Mouse (Mus musculus) olfactory bulb, adult 2 months (tissue): ENCODE data around the gene Gnptg. TPM values are rescaled to one million over a fixed set of nuclear protein-coding genes. Genes with fewer than 3 reads are reported as not detected.
A peak's percentile ranks its signal among the peaks of the same experiment; 100 is the strongest.

Experiments used
- H3K27ac ChIP-seq: fragments of 200-500 bp; 2 replicates; pipeline ENCODE4 v1.5.1; 2012; ENCODE audit warnings: low read depth, low read length; ENCODE audit not compliant: insufficient read depth
- H3K4me1 ChIP-seq: fragments of 200-500 bp; 2 replicates; pipeline ENCODE4 v1.6.1; 2012; ENCODE audit warnings: low read length; ENCODE audit not compliant: control insufficient read depth, insufficient read depth
- H3K4me3 ChIP-seq: fragments of 200-500 bp; 2 replicates; pipeline ENCODE4 v1.5.1; 2012; ENCODE audit warnings: mild to moderate bottlenecking, low read depth, low read length, moderate library complexity; ENCODE audit not compliant: insufficient read depth
- CTCF ChIP-seq: fragments of 200-500 bp; IDR thresholded peaks from 2 replicates; pipeline ENCODE4 v1.5.1; 2012; ENCODE audit warnings: low read depth, mild to moderate bottlenecking, low read length, moderate library complexity; ENCODE audit not compliant: insufficient read depth
- POLR2A ChIP-seq: fragments of 200-500 bp; IDR thresholded peaks from 2 replicates; pipeline ENCODE4 v1.6.1; 2012; ENCODE audit warnings: mild to moderate bottlenecking, low read depth, low read length, moderate library complexity; ENCODE audit not compliant: insufficient read depth
- WGBS: fragments of 180-500 bp; shearing (Covaris S2); methylation state at CpG from one replicate; pipeline ENCODE4 v1.1.7; 2018; 5-methylcytosine and 5-hydroxymethylcytosine counted together
- polyA plus RNA-seq: library from polyadenylated mRNA; stranded (reverse); fragments of >200 nt; gene quantifications from 2 replicates; pipeline ENCODE4 v1.2.4, GENCODE M21; 2012; ENCODE audit warnings: low replicate concordance; ENCODE audit not compliant: missing spikeins, insufficient read depth, insufficient read length

The Gnptg gene
- not detected in 2 replicates for polyA plus RNA-seq

DNA sequence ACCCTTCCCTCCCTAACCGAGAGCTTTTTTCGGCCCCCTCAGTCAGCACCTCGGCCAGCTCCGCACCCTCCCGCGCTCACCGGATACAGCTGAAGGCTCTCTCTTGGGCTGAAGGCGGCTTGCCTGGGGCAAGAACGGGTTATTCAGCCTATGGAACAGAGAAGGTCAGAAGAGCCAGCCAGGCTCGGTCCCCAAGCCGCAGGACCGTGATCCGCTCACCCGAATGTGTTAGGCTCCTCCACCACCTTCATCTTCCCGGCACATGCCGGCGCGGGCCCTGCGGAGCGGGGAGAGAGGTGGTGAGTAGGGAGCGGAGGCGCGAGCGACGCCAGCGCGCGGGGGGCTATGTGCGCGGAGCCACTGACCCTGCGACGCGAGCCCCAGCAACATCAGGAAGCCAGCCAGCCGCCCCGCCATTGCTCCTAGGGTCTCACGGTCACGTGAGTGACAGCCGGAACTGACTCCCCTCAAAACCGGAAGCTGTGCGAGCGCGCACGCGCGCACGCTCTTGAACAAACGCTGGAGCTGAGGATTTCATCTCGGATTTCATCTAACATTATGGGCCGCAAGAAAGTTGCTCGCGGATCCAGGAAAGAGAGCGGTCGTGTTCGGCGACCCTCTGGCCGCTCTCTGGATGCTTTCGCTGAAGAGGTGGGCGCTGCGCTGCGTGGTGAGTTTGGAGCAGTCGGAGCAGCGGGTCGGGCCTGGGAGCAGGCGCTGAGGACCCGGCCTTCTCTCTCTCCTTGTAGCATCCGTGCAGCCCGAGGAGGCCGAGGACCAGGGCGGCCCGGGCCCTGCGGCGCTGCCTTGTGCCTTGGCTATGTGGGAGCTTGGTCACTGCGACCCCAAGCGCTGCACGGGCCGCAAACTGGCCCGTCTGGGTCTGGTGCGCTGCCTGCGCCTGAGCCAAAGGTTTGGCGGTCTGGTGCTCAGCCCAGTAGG is at the start of gene Gnptg, which contains the start of gene Tsr3:
Gene Gnptg, minus strand, starts transcription at position 430 of the 942 bp plus-strand sequence.
Gene Tsr3, plus strand, starts transcription at position 476 of the 942 bp plus-strand sequence.
- Histone ChIP-seq H3K4me3 (peak within 1 kb of the TSS; percentile 76), H3K4me1 (peaks cover 8% of the 10 kb centered on the region), H3K27ac (peak within 1 kb of the TSS; percentile 47; the same call in 1 of the 2 replicates)
- no peak for TF ChIP-seq CTCF
- TF ChIP-seq POLR2A = peak; percentile 91
- under 1% methylated on average over 79 of the region's 80 CpGs for WGBS

DNA sequence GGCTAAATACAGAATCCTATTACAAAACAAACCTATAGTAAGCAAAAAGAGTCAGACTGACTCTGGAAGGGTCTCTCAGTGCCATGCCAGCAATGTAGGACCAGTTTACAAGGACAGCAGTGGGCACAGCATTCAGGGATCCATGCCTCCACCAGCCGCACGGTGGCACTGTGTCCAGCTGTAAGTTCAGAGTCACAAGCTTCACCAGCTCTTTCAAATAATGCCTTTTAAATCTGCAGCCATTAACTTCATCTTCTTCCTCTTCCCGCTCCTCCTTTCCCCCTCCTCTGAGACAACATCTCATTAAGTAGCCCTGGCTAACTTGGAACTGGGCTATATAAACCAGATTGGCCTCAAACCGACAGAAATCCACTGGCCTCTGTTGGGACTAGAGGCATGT is 48.9 kb upstream of the Gnptg start:
- 11% methylated on average over 4 of the region's 4 CpGs for WGBS
- Histone ChIP-seq H3K4me3 (no peak overlapping the region), H3K4me1 (no peaks in the 10 kb centered on the region), H3K27ac (no peak overlapping the region)
- TF ChIP-seq CTCF = no peak
- no peak for TF ChIP-seq POLR2A

GRCm38 (mm10) chr17:25285033-25285432 is 45.1 kb upstream of the Gnptg start:
- TF ChIP-seq POLR2A (no peak), CTCF (peak; percentile 36; the same call in 1 of the 2 replicates)
- Histone ChIP-seq H3K4me3 (no peak overlapping the region), H3K4me1 (no peaks in the 10 kb centered on the region), H3K27ac (no peak overlapping the region)
- 14% methylated on average over 3 of the region's 3 CpGs for WGBS

GRCm38 (mm10) chr17:25282133-25282532 is 42.2 kb upstream of the Gnptg start:
- WGBS = 46% methylated on average over 11 of the region's 11 CpGs
- Histone ChIP-seq H3K4me1 (no peaks in the 10 kb centered on the region), H3K27ac (no peak overlapping the region), H3K4me3 (no peak overlapping the region)
- no peak for TF ChIP-seq POLR2A
- TF ChIP-seq CTCF = no peak

DNA sequence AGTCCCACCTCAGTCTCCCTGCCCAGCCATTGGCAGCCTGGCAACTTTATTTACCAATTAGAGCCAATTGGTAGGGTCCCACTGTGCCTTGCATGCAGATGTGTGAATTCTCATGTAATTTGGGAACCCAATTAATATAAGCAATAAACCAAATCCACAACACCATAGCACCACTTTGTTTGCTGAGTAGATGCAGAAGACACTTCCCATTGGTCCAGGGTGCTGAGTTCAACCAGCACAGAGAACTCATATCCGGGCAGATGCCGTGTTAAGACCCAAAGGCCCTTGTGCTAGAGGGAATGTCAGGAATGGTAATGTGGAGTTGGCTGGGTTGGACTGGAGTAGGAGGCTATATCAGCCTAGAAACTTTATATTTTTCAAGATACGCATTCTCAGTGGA is 35.9 kb upstream of the Gnptg start:
- H3K4me3 ChIP-seq = no peak overlapping the region
- no peak overlapping the region for H3K27ac ChIP-seq
- peaks cover 8% of the 10 kb centered on the region for H3K4me1 ChIP-seq
- TF ChIP-seq CTCF (no peak), POLR2A (no peak)
- 96% methylated on average over 3 of the region's 3 CpGs for WGBS

DNA sequence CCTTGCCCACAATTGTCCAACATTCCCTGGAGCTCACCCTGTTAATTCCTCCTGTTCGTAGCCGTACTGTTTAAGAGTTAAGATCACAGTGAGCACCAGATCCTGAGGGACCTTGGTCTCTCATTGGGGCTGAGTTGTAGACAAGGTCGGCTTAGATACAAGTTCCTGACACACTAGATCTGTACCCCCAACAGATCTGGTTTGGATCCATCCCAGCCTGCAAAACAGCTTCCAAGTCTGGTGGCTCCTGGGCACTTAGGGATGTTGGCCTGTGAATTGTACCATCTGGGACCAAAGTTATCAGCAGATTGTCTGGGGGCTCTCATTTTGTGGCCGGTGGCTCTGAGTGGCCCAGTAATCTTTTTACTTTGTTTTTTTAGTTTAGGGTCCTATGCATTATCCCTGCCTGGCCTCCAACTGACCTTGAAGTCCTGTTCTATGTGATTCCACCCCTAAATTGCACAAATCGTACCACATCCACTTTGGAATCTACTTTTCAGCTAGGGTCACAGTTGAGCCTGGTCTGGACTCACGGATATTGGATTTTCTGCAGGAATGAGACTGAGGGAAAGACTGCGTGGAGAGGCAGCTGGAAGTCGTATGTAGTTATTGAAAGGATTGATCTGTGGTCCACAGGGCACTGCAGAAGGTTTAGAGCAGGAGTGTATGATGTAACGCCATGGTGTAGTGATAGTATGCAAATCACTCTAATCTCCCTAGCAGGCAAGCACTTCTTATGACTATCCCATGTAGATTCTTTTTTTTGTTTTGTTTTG is 34.8 kb upstream of the Gnptg start, which contains the start of gene Ube2i:
Gene Ube2i, minus strand, starts transcription at position 52 of the 776 bp plus-strand sequence.
- peaks cover 8% of the 10 kb centered on the region for H3K4me1 ChIP-seq
- H3K4me3 ChIP-seq = peak within 1 kb of the TSS; percentile 75
- no peak for TF ChIP-seq CTCF
- no peak for TF ChIP-seq POLR2A
- peak within 1 kb of the TSS; percentile 100 for H3K27ac ChIP-seq
- WGBS = 80% methylated on average over 9 of the region's 9 CpGs

DNA sequence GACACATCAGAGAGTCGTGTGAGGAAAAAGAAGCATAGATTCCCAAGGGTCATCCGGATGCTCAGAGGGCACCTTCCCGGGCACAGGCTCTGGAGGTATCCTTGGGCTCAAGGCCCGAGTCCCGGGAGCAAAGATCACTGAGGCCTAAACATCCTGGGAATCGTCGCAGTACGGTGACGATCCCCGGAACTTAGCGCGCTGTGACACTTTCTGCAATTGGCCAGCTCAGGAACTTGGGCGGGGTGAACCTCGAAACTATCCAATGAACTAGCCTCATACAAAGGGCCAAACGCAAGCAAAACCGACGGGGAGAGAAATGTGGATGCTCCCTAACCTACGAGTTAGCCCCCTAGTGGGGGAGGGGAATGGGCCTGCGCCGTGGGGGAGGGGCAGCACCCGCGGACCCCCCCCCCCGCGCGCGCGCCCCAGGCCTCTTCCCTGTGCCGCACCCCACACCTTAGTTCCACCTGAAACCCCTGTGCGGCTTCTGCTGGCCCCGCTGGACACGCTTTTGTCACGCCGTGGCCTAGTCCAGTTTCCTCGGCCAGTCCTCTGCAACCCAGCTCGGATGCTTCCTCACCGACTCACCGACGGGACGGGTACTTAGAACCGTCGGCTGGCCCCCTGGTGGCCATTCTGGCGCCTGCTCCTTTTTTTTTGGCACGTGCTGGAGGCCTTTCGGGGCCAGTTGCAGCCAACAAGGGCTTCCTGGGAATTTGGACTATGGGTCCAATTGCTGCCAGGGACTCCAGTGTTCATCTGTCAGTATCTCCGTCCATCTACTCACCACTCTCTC is 34.0 kb upstream of the Gnptg start:
- under 1% methylated on average over 44 of the region's 45 CpGs for WGBS

More for the DNA sequence above, 34.0 kb upstream of the Gnptg start:
- peak overlapping the region; percentile 75 for H3K4me3 ChIP-seq
- TF ChIP-seq CTCF = peak; percentile 69
- TF ChIP-seq POLR2A = no peak
- peaks cover 14% of the 10 kb centered on the region for H3K4me1 ChIP-seq
- peak overlapping the region; percentile 100 for H3K27ac ChIP-seq
